Mouse (Mus musculus): ENCODE measurements around the gene Nod2.

- TF ChIP-seq CTCF (IDR thresholded peaks at IDR 0.05; ENCODE audit: control insufficient read depth, insufficient read depth, insufficient replicate concordance, low read depth, low read length), result no peak
- no peak for TF ChIP-seq POLR2A (IDR thresholded peaks at IDR 0.05; ENCODE audit: control insufficient read depth, low read depth, low read length)
Observed at GRCm38 (mm10) chr8:88662401-88662821, 15.3 kb downstream of the Nod2 start.

Data from testis, adult 2 months (tissue).